Mouse (Mus musculus): ENCODE data around the gene Met. TPM values are rescaled to one million over a fixed set of nuclear protein-coding genes. Genes with fewer than 3 reads are reported as not detected.

The Met gene
- polyA plus RNA-seq, 1 experiment = not detected

DNA sequence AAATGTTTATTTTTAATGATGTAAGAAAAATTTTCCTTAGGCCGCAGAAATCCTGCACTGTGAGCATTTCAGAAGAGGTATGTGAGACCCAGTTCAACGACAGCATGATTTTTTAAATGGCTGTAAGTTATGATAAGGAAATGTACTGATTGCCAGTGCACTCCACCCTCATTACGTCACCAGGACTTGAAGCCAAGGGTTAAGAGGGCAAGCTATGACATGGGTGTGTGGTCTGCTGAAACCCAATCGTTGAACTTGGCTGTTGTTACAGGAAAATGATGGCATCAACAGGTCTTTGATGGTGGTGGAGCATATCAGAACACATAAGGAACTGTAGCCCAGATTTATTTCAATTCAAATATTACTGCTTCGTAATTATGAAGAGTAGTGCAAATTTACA, 109.6 kb downstream of the Met start:
- WGBS = 90% methylated on average over 5 of the region's 5 CpGs
- TF ChIP-seq POLR2A (IDR thresholded peaks at IDR 0.05; ENCODE audit: insufficient read depth, low read depth, low read length) (no peak), CTCF (IDR thresholded peaks at IDR 0.05; ENCODE audit: insufficient read depth, low read depth, low read length) (no peak)
- Histone ChIP-seq H3K27ac (ENCODE audit: insufficient read depth, low read depth, low read length) (no peak overlapping the region), H3K4me3 (ENCODE audit: insufficient read depth, low read depth, low read length) (no peak overlapping the region), H3K4me1 (ENCODE audit: control insufficient read depth, insufficient read depth, low read length) (no peaks in the 10 kb centered on the region)

DNA sequence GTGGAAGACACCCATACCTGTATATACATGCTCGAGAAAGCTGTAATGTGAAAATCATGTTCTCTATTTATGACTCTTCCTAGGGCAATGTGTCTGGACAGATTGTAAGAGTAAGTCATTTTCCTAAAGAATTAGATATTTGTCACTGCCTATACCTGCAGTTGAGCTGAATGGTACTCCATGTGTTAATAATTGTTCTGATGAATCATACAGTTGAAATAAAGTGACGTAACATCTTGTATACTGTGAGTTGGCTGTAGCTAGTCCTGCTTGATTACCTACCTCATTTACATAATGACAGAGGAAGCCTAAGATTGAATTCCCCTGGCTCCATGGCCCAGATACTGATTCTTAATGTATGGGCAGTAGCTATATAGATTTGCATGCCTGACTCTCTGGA, 110.1 kb downstream of the Met start:
- TF ChIP-seq POLR2A (IDR thresholded peaks at IDR 0.05; ENCODE audit: insufficient read depth, low read depth, low read length) = no peak
- no peak for TF ChIP-seq CTCF (IDR thresholded peaks at IDR 0.05; ENCODE audit: insufficient read depth, low read depth, low read length)
- H3K4me3 ChIP-seq (ENCODE audit: insufficient read depth, low read depth, low read length) = no peak overlapping the region
- H3K4me1 ChIP-seq (ENCODE audit: control insufficient read depth, insufficient read depth, low read length) = no peaks in the 10 kb centered on the region
- 93% methylated on average over 2 of the region's 2 CpGs for WGBS
- no peak overlapping the region for H3K27ac ChIP-seq (ENCODE audit: insufficient read depth, low read depth, low read length)

DNA sequence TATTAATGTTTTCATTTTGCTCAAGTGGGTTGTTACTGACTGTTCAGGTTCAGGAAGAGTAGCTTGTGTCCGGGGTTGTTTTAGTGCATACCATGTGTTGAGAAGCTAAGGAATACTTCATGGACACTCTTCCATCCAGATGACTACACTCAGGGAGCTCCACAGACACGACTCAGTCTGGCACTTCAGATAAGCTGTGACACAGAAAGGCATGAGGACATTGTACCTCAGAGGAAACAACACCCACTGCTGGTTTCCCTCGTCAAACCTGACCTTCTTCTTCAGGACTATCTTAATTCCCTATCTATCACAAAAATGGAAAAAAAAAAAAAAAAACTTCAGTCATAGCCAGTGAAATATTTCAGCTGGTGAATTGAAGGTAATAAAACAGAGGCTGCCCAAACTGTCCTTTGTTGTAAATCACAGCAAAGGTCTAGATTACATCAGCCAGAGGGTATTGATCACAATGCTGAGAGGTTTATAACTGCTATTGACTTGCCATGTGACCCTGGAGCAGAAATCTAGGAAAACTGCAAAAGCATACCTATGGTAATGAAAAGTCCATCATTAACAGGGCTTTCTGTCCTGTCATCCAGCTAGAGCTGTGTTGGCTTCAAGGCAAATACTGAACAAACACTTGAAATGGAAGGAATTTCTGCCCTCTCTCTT, 114.6 kb downstream of the Met start:
- Histone ChIP-seq H3K27ac (ENCODE audit: insufficient read depth, low read depth, low read length) (no peak overlapping the region), H3K4me1 (ENCODE audit: control insufficient read depth, insufficient read depth, low read length) (no peaks in the 10 kb centered on the region), H3K4me3 (ENCODE audit: insufficient read depth, low read depth, low read length) (no peak overlapping the region)
- TF ChIP-seq CTCF (IDR thresholded peaks at IDR 0.05; ENCODE audit: insufficient read depth, low read depth, low read length) (no peak), POLR2A (IDR thresholded peaks at IDR 0.05; ENCODE audit: insufficient read depth, low read depth, low read length) (no peak)
- 86% methylated on average over 3 of the region's 3 CpGs for WGBS

- H3K27ac ChIP-seq (ENCODE audit: insufficient read depth, low read depth, low read length) = no peak overlapping the region
- WGBS = 69% methylated on average over 3 of the region's 3 CpGs
- no peak overlapping the region for H3K4me3 ChIP-seq (ENCODE audit: insufficient read depth, low read depth, low read length)
- H3K4me1 ChIP-seq (ENCODE audit: control insufficient read depth, insufficient read depth, low read length) = no peaks in the 10 kb centered on the region
- TF ChIP-seq POLR2A (IDR thresholded peaks at IDR 0.05; ENCODE audit: insufficient read depth, low read depth, low read length) = no peak
- no peak for TF ChIP-seq CTCF (IDR thresholded peaks at IDR 0.05; ENCODE audit: insufficient read depth, low read depth, low read length)
Observed at GRCm38 (mm10) chr6:17580349-17580748, 116.7 kb downstream of the Met start.

DNA sequence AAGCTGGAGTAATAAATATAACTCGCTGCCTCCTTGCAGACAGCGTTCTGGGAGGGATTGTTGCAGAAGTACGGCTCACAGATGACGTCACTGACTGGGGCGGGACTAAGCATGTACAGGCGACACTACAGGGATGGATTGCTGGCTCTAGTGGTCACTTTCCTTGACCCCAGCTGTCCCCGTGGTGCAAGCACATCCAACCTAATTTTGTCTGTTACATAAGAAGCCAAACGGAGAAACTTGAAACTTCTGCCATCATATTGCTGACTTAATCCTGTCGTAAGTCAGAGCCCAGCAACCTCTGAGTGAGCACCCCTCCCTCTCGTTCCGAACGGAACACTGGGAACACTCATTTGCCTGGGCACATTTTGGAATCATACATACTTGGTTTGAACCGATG, 120.4 kb downstream of the Met start:
- H3K27ac ChIP-seq (ENCODE audit: insufficient read depth, low read depth, low read length) = no peak overlapping the region
- TF ChIP-seq POLR2A (IDR thresholded peaks at IDR 0.05; ENCODE audit: insufficient read depth, low read depth, low read length) (no peak), CTCF (IDR thresholded peaks at IDR 0.05; ENCODE audit: insufficient read depth, low read depth, low read length) (no peak)
- 15% methylated on average over 13 of the region's 13 CpGs for whole genome bisulfite sequencing
- H3K4me3 ChIP-seq (ENCODE audit: insufficient read depth, low read depth, low read length) = peak overlapping the region; percentile 44
- H3K4me1 ChIP-seq (ENCODE audit: control insufficient read depth, insufficient read depth, low read length) = no peaks in the 10 kb centered on the region

- Histone ChIP-seq H3K27ac (ENCODE audit: insufficient read depth, low read depth, low read length) (no peak overlapping the region), H3K4me1 (ENCODE audit: control insufficient read depth, insufficient read depth, low read length) (peaks cover 2% of the 10 kb centered on the region; the same call in 1 of the 2 replicates), H3K4me3 (ENCODE audit: insufficient read depth, low read depth, low read length) (no peak overlapping the region)
- 29% methylated on average over 16 of the region's 16 CpGs for WGBS
- no peak for TF ChIP-seq POLR2A (IDR thresholded peaks at IDR 0.05; ENCODE audit: insufficient read depth, low read depth, low read length)
- no peak for TF ChIP-seq CTCF (IDR thresholded peaks at IDR 0.05; ENCODE audit: insufficient read depth, low read depth, low read length)
Observed at GRCm38 (mm10) chr6:17589049-17589952, 125.7 kb downstream of the Met start.

GRCm38 (mm10) chr6:17589953-17590627, 126.5 kb downstream of the Met start:
- TF ChIP-seq CTCF (IDR thresholded peaks at IDR 0.05; ENCODE audit: insufficient read depth, low read depth, low read length) (no peak), POLR2A (IDR thresholded peaks at IDR 0.05; ENCODE audit: insufficient read depth, low read depth, low read length) (no peak)
- WGBS = 59% methylated on average over 8 of the region's 8 CpGs
- Histone ChIP-seq H3K4me1 (ENCODE audit: control insufficient read depth, insufficient read depth, low read length) (peaks cover 2% of the 10 kb centered on the region; the same call in 1 of the 2 replicates), H3K27ac (ENCODE audit: insufficient read depth, low read depth, low read length) (no peak overlapping the region), H3K4me3 (ENCODE audit: insufficient read depth, low read depth, low read length) (no peak overlapping the region)

DNA sequence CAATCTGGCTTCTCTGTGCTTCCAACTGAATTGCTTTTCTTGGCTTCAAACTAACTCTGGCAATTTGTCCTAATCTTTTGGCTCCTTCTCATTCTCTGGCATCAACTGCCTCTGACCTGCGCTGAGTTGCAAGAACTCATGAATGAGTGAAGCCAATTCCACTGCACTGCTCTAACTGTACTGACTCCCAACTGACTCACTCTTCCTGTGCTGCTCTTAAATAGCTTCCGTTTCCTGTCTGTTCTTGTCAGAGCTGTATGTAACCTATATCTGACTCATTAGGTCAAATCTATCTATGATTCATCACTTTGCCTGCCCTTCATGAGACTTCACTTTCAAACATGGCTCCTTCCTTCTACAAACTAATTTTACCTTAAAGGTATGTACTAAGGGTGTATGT, 130.4 kb downstream of the Met start:
- 80% methylated on average over 2 of the region's 2 CpGs for WGBS
- H3K4me3 ChIP-seq (ENCODE audit: insufficient read depth, low read depth, low read length) = no peak overlapping the region
- TF ChIP-seq CTCF (IDR thresholded peaks at IDR 0.05; ENCODE audit: insufficient read depth, low read depth, low read length) = no peak
- TF ChIP-seq POLR2A (IDR thresholded peaks at IDR 0.05; ENCODE audit: insufficient read depth, low read depth, low read length) = no peak
- H3K4me1 ChIP-seq (ENCODE audit: control insufficient read depth, insufficient read depth, low read length) = peaks cover 2% of the 10 kb centered on the region; the same call in 1 of the 2 replicates
- H3K27ac ChIP-seq (ENCODE audit: insufficient read depth, low read depth, low read length) = no peak overlapping the region
